Mouse (Mus musculus) regulatory T cell (primary cell): Measurements from ENCODE around the gene Rab15.
"Not testable (repeated sequence)": the region's sequence is repeated elsewhere in the genome, so short reads cannot be mapped to it uniquely, and the experiment has no call there.

Source experiments
- in situ Hi-C: fragments of 300-600 bp; cut with MboI, MseI; formaldehyde crosslinking; loops from one replicate; pipeline ENCODE4 v1.15.1; 2025; ENCODE audit warnings: high pct_unique_total_duplicates

The Rab15 gene

GRCm38 (mm10) chr12:76818908-76819307, 3.8 kb downstream of the Rab15 start:
- in situ Hi-C loops = no loop called here

GRCm38 (mm10) chr12:76818120-76818519, 4.6 kb downstream of the Rab15 start:
- in situ Hi-C loops = no loop called here

GRCm38 (mm10) chr12:76817176-76817575, 5.5 kb downstream of the Rab15 start:
- in situ Hi-C loops = no loop called here

GRCm38 (mm10) chr12:76816720-76817119, 6.0 kb downstream of the Rab15 start:
- in situ Hi-C loops = no loop called here

GRCm38 (mm10) chr12:76814120-76814519, 8.6 kb downstream of the Rab15 start:
- in situ Hi-C loops = no loop called here

- in situ Hi-C loops = no loop called here
Measured at GRCm38 (mm10) chr12:76813543-76813942, 9.2 kb downstream of the Rab15 start.

GRCm38 (mm10) chr12:76811006-76811405, 11.7 kb downstream of the Rab15 start:
- in situ Hi-C loops = no loop called here

- in situ Hi-C loops = no loop called here
Measured at GRCm38 (mm10) chr12:76810491-76810890, 12.2 kb downstream of the Rab15 start.

GRCm38 (mm10) chr12:76807796-76808195, 14.9 kb downstream of the Rab15 start:
- in situ Hi-C loops = no loop called here

GRCm38 (mm10) chr12:76805056-76805811, 17.5 kb downstream of the Rab15 start:
- in situ Hi-C loops = no loop called here

GRCm38 (mm10) chr12:76803700-76804252, 18.9 kb downstream of the Rab15 start:
- in situ Hi-C loops = no loop called here

- in situ Hi-C loops = no loop called here
Measured at GRCm38 (mm10) chr12:76803028-76803427, 19.7 kb downstream of the Rab15 start.

GRCm38 (mm10) chr12:76798008-76798720, 24.5 kb downstream of the Rab15 start:
- in situ Hi-C loops = no loop called here

- in situ Hi-C loops = no loop called here
Measured at GRCm38 (mm10) chr12:76796938-76797539, 25.7 kb downstream of the Rab15 start.

GRCm38 (mm10) chr12:76795350-76795749, 27.4 kb downstream of the Rab15 start, which contains the start of gene Gpx2:
Gene Gpx2 (minus strand): TSS chr12:76795554.
- in situ Hi-C loops = no loop called here

GRCm38 (mm10) chr12:76792540-76792939, 30.2 kb downstream of the Rab15 start:
- in situ Hi-C loops = not testable (repeated sequence)

GRCm38 (mm10) chr12:76790446-76791084, 32.1 kb downstream of the Rab15 start:
- in situ Hi-C loops = no loop called here

- in situ Hi-C loops = no loop called here
Measured at GRCm38 (mm10) chr12:76784056-76784619, 38.6 kb downstream of the Rab15 start.

GRCm38 (mm10) chr12:76780639-76781468, 41.9 kb downstream of the Rab15 start:
- in situ Hi-C loops = no loop called here

- in situ Hi-C loops = no loop called here
Measured at GRCm38 (mm10) chr12:76779951-76780350, 42.8 kb downstream of the Rab15 start.
